Mouse (Mus musculus) adrenal gland, adult (tissue): ENCODE results near the gene Pilrb2.
A peak's percentile ranks its signal among the peaks of the same experiment; 100 is the strongest.
"Not testable (repeated sequence)": the region's sequence is repeated elsewhere in the genome, so short reads cannot be mapped to it uniquely, and the experiment has no call there.

Source experiments
- DNase-seq, 2 experiments: peaks; one replicate each; pipeline ENCODE4 v3.0.0; 2022 to 2023; ENCODE audit warnings: low spot score in 1 of 2; ENCODE audit not compliant: inconsistent age in 2 of 2

Gene Pilrb2

DNA sequence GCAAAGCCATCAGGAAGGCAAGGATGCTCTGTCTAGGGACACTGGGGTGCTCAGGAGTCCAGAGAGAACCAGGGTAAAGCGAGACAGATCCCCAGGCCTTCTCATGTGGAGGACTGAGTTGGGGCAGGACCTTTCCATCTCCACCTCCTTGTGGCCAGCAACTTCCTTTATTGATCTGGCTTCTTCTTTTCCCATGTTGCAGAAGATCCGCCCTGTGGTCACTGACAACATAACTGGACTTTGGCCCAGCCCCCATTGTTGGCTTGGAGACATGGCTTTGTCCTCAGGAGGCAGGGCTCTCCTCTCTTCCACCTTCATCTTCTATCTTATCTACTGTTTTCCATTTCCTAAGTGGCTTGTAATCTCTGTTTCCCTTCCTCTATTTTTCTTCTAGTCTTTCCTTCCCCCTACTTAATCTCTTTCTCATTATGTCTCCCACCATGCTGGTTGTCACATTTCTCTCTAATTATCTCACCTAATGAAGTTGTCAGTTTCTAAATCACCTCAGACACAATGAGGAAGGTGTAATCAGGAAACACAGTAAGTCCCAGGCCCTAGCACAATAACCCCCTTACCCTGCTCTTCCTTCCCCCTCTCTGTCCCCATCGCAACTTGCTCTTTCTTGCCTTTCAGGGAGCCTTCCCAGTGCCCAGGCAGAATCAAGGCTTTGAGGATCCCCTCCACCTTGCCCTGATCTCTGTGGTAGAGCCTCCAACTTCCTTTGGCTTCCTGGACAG lies at the start of gene Pilrb2:
Pilrb2 (minus strand) TSS at position 172 of the 737 bp plus-strand sequence.
- DNase-seq, result not testable (repeated sequence)

DNA sequence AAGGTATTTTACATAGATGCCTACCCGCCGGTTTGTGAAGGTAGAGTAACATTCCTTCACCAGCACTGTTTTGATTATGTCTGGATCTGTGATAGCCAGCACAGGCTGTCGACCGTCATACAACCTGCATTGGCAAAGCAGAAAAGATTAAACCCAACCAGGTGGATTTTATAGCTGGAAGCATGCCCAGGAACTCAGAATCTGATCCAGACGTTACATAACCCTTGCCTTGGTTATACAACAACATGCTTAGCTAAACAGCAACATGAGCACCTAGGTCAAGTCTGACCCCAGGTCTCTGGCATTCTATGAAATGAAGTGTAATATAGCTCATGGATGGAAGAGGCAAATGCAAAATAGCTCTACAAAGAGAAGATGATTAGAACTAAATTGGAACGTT lies 43.9 kb upstream of the Pilrb2 start:
- no peak for DNase-seq

DNA sequence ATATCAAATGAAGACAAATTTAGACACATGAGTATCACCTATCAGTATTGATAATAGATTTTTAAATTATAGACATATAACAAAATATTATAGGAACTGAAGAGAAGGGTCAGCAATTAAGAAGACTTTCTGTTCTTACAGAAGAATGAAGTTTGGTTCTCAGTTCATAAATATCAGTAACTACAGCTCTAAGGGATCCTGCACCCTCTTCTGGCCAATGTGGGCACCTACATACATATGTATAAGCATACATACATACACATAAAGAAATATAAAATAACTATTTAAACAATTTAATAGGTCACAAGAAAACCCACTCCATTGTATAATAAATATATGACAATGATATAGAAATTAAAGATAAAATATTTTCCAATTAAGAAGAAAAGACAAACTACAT lies 42.9 kb upstream of the Pilrb2 start:
- DNase-seq, result no peak

DNA sequence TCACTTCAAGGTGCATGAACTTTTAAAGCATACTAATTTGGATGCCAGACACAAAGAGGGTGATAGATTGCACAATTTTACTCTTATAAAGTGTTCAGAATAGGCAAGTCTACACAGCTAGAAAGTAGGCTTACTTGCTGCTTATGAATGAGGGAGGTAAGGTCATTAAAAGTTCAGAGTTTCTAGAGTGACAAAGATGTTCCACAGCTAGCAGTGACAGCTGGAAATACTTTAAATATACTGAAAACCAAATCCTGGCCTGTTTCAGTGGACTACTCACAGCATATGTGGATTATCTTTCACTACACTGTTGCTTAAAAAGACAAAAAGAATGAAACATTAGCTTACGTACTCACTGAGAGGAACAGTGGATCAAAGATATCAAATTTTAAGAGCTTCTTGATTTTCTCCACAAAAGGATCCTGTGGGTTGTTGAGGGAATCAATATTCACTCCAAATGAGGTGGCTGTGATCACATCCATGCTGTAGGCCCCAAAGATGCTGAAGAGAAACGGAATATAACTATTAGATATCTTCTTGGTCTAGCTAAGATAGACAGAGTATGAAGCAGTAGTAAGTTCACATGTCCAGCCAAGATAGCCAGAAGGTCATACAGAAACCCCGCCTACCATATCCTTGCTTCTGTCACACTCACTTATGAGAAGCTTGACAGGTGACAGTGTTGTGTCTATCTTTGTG lies 38.1 kb upstream of the Pilrb2 start:
- DNase-seq, result no peak

DNA sequence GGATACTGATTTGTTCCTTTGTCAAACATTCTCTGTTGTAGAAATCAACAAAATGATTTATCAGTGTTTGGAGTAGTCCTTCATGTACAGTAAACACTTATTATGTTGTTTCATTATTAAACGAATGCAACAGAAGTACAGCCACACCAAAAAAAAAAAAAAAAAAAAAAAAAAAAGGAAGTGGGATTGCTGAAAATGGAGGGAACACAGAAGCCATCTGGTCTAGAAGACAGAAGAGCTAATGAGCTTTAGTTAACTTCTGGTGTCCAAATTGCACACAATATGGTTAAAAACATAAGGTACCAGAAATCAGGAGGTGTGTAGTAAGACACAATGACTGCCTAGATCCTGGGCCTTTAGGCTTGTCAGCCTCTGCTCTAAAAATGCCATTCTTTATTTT lies 26.2 kb upstream of the Pilrb2 start:
- DNase-seq, result no peak

DNA sequence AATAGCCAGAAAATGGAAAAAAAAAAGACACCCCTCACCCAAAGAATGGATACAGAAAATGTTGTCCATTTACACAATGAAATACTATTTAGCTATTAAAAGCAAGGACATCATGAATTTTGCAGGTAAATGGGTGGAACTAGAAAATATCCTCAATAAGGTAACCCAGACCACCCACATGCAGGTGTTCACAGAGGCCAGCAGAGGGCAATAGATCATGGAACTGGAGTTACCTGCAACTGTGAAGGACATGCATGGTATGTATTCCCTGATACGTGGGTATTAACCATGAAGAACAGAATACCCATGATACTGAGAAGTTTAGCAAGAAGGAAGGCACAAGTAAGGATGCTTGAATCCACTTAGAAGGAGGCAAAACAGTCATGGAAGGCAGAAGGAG lies 21.3 kb upstream of the Pilrb2 start:
- DNase-seq, result no peak

DNA sequence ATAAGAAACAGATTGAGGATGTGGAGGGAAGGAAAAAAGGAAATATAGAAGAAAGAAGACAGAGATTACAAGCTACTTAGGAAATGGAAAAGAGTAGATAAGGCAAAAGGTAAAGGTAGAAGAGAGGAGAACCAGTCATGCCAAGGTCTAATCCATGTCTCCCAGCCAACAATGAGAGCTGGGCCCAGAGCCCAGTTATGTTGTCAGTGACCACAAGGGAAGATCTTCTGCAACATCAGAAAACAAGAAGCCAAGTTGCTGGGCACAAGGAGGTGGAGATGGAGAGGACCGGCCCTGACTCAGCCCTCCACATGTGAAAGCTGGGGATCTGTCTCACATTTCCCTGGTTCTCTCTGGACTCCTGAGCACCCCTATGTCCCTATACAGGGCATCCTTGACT lies 16.1 kb upstream of the Pilrb2 start:
- DNase-seq, result no peak

DNA sequence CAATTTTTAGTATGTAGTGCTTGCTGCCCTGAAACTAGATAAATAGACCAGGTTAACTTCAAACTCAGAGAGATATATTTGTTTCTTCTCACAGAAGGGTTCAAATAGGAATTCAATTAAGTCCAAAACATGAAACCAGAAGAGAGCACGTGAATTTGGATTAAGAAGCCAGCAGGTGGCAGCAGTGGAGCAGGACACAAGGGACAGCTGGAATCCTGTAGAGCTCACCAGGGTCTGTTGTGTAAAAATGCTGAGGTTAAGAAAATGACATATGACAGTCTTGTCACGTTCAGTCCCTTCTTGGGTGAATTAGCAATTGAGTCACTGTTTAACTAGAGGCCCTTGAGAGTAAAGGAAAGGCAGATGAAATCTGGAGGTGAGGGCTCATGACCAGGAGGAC lies 14.3 kb upstream of the Pilrb2 start:
- peak; percentile 47 to 79 for DNase-seq

DNA sequence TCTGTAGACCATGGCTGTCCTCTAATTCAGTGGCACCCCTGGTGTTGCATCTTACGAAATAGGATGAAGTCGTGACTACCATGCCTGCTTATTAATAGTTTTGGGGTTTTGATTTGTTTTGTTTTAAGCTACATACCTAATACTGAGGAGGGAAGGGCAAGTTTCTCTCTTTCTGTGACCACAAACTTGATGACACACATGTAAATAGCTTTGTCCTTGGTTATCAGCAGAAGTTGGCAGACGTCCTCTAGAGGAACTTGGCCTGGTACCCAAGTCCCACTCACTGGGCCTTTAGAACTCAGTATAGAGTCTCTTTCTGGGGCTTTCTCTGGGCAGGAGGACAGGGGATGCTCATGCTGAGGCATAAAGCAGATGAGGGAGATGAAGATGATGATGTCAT lies 11.7 kb upstream of the Pilrb2 start:
- DNase-seq, result peak; percentile 40 to 62

DNA sequence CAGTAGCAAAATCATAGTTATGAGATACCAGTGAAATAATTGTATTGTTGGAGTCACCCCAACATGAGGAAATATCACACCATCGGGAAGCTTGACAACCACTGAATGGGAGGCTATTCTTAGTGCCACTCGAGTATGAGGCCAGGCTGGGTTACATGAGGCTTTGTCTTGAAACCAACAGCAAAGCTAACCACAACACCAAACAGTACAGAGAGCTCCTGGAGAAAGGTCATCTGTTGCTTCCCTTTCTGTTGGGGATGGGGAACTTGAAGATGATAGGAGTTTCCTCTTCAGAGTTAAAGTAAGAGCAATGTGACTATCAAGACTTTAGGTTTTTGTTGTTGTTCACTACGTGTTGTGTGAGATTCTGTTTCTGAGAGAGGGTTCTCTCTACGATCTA lies 11.3 kb upstream of the Pilrb2 start:
- no peak for DNase-seq

DNA sequence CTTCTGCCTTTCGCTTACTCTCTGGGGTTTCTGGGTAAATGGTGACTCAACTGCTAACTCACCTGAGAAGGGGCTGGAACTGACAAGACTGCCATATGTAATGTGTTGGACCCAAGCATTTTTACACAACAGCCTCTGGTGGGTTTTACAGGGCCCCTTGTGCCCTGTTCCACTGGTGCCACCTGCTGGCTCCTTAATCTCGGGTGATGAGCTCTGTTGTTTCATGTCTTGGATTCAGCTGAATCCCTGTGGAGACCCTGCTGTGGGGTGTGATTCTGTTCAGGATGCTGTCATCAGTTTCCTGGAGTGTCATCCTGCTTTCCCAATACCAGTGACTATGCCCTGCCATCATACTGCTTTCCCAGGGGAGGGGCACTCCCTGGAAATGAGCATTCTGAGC lies 6.2 kb upstream of the Pilrb2 start:
- DNase-seq, result peak; percentile 37 to 71

DNA sequence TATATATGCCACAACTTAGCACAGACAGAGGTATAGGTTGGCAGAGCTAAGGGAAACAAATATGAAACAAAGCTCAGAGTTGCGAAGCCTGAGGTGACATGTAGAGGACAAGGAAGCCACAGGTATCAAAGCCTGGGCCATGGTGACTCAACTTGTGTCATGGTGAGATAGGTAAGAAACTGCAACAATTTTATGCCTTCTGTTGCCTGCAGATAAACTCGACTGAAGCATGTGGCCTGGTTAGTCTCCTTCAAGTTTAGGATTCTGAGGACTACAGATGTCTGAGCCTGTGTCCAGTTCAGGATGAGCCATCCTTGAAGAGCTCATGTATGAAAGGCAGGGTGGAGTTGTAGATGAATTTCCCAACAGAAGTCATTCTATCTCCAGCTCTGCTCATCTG lies 3.4 kb upstream of the Pilrb2 start:
- no peak for DNase-seq

DNA sequence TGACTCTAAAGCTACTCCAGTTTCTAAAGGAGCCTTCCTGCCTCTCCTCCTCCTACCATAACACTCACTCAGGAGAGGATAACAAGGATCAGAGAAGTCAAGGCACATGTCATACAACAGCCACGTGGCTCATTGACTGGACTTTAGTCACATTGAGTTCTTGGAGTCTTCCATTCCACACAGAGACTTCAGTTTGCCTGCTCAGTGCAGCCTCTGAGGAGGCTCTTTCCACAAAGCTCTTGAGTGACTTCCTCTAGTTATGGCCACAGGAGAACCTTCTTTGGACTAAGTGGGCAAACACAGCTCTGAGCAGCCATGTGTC lies 727 bp upstream of the Pilrb2 start:
- not testable (repeated sequence) for DNase-seq

DNA sequence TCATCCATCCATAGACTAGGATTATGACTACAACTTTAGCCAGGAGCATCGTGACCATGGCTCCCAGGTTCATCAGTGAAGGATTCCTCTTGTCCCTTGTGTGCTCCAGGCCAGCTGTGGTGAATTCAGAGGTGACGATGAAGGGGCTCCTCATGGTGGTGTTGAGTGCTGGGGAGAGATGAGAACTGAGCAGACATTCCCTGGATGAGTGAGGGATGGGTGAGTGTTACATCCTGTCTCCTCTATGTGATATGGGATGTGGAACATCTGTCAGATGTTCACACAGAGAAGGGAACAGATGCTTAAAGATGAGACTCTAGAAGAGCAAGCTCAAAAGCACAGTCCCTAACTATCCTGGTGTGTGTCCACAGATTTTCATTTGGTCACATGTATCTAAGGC lies 3.0 kb downstream of the Pilrb2 start:
- not testable (repeated sequence) for DNase-seq

DNA sequence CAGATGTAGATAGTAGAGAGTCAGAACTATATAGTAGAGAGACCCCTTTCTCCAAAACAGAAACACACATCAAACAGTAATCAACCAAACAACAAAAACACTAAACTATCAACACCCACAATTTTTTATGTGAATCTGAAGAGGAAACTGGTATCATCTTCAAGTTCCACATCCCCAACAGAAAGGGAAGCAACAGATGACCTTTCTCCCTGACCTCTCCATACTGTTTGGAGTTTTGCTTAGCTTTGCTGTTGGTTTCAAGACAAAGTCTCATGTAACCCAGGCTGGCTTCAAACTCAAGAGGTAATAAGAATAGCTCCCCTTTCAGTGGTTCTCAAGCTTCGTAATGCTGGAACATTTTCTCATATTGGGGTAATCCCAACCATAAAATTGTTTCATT lies 7.6 kb downstream of the Pilrb2 start:
- DNase-seq, result peak in 1 of 2 experiments; percentile 12

DNA sequence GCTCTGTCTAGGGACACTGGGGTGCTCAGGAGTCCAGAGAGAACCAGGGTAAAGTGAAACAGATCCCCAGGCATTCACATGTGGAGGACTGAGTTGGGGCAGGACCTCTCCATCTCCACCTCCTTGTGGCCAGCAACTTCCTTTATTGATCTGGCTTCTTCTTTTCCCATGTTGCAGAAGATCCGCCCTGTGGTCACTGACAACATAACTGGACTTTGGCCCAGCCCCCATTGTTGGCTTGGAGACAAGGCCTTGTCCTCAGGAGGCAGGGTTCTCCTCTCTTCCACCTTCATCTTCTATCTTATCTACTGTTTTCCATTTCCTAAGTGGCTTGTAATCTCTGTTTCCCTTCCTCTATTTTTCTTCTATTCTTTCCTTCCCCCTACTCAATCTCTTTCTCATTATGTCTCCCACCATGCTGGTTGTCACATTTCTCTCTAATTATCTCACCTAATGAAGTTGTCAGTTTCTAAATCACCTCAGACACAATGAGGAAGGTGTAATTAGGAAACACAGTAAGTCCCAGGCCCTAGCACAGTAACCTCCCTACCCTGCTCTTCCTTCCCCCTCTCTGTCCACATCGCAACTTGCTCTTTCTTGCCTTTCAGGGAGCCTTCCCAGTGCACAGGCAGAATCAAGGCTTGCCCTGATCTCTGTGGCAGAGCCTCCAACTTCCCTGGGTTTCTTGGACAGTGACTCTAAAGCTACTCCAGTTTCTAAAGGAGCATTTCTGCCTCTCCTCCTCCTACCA lies 13.5 kb downstream of the Pilrb2 start, which contains the start of gene Pilrb1:
Pilrb1 (minus strand) TSS at position 147 of the 751 bp plus-strand sequence.
- peak in 1 of 2 experiments; percentile 34 for DNase-seq

DNA sequence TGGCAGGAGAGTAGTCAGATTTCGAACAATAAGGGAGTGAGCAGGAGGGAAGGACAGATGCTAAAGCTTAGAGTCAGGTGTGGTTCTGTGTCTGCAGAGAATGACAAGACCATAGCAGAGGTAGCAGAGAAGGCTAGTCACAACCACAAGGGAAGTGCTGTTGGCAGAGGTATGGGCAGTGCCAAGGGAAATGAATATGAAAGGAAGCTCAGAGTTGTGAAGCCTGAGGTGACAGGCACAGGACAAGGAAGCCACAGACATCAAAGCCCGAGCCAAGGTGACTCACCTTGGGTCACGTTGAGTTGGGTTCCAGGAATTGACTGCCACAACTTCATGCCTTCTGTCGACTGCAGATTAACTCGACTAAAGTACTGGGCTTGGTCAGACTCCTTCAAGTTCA lies 14.7 kb downstream of the Pilrb2 start:
- peak in 1 of 2 experiments; percentile 25 for DNase-seq

DNA sequence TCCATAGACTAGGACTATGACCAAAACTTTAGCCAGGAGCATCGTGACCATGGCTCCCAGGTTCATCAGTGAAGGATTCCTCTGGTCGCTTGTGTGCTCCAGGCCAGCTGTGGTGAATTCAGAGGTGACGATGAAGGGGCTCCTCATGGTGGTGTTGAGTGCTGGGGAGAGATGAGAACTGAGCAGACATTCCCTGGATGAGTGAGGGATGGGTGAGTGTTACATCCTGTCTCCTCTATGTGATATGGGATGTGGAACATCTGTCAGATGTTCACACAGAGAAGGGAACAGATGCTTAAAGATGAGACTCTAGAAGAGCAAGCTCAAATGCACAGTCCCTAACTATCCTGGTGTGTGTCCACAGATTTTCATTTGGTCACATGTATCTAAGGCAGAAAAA lies 16.7 kb downstream of the Pilrb2 start:
- DNase-seq, result peak in 1 of 2 experiments; percentile 9

DNA sequence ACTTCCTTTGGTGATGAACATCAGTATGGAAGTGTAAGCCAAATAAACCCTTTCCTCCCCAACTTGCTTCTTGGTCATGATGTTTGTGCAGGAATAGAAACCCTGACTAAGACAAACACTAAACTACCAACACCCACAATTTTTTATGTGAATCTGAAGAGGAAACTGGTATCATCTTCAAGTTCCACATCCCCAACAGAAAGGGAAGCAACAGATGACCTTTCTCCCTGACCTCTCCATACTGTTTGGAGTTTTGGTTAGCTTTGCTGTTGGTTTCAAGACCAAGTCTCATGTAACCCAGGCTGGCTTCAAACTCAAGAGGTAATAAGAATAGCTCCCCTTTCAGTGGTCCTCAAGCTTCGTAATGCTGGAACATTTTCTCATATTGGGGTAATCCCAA lies 21.3 kb downstream of the Pilrb2 start:
- not testable (repeated sequence) for DNase-seq

DNA sequence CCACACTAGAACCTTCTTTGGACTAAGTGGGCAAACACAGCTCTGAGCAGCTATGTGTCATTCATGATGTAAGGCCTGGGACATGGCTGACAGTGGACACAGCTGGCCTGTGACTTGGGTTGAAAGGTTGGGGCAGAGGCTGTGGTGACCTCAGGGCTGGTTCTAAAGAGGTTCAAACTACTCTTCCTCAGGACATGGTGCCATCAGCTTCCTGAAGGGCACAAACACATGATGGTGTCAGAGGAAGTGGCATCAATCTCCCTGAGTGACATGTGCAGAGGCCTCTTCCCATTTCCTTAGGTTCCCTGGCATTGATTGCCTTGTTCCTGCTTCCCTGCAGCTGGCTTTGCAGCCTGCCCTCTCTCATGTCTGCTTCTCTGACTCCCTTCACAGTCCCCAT lies 34.5 kb downstream of the Pilrb2 start:
- not testable (repeated sequence) for DNase-seq

DNA sequence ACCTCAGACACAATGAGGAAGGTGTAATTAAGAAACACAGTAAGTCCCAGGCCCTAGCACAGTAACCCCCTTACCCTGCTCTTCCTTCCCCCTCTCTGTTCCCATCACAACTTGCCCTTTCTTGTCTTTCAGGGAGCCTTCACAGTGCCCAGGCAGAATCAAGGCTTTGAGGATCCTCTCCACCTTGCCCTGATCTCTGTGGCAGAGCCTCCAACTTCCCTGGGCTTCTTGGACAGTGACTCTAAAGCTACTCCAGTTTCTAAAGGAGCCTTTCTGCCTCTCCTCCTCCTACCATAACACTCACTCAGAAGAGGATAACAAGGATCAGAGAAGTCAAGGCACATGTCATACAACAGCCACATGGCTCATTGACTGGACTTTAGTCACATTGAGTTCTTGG lies 35.0 kb downstream of the Pilrb2 start:
- no peak for DNase-seq

DNA sequence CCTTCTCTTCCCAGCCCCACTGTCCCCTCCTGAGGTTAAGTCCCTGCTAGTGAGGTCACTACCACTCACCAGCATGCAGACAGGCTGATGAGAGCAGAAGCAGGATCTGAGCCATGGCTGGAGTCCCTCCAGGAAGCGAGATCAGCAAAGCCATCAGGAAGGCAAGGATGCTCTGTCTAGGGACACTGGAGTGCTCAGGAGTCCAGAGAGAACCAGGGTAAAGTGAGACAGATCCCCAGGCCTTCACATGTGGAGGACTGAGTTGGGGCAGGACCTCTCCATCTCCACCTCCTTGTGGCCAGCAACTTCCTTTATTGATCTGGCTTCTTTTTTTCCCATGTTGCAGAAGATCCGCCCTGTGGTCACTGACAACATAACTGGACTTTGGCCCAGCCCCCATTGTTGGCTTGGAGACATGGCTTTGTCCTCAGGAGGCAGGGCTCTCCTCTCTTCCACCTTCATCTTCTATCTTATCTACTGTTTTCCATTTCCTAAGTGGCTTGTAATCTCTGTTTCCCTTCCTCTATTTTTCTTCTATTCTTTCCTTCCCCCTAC lies 35.6 kb downstream of the Pilrb2 start, which contains the start of gene Pilra:
Pilra (minus strand) TSS at position 316 of the 555 bp plus-strand sequence.
- peak in 1 of 2 experiments; percentile 38 for DNase-seq
